Mouse (Mus musculus) stomach, embryonic 16.5 days (tissue): ENCODE measurements around the gene Arhgdib. TPM values are rescaled to one million over a fixed set of nuclear protein-coding genes. Genes with fewer than 3 reads are reported as not detected.
"Not testable (repeated sequence)": the region's sequence is repeated elsewhere in the genome, so short reads cannot be mapped to it uniquely, and the experiment has no call there.

Source experiments
- ATAC-seq: fragments of 200-750 bp; cut with Nextera tagmentation; 2 replicates; pipeline ENCODE4 v1.8.0; 2017; ENCODE audit warnings: moderate number of reproducible peaks, moderate TSS enrichment; ENCODE audit not compliant: insufficient read depth, low FRiP score
- H3K27ac ChIP-seq: fragments of 300-500 bp; sonication (generic); 2 replicates; pipeline ENCODE4 v1.5.1; 2014; ENCODE audit warnings: low read length
- H3K27me3 ChIP-seq: fragments of 300-500 bp; sonication (generic); 2 replicates; pipeline ENCODE4 v1.6.1; 2014; ENCODE audit warnings: low read length, control low read depth, mixed read lengths; ENCODE audit not compliant: control insufficient read depth, insufficient read depth
- H3K36me3 ChIP-seq: fragments of 300-500 bp; sonication (generic); 2 replicates; pipeline ENCODE4 v1.6.1; 2014; ENCODE audit warnings: low read length; ENCODE audit not compliant: control insufficient read depth, insufficient read depth
- H3K4me1 ChIP-seq: fragments of 300-500 bp; sonication (generic); 2 replicates; pipeline ENCODE4 v1.6.1; 2014; ENCODE audit warnings: low read length, control low read depth, mixed read lengths; ENCODE audit not compliant: control insufficient read depth, insufficient read depth
- H3K4me2 ChIP-seq: fragments of 300-500 bp; sonication (generic); 2 replicates; pipeline ENCODE4 v1.6.1; 2014; ENCODE audit warnings: low read depth, low read length, mixed read lengths
- H3K4me3 ChIP-seq: fragments of 300-500 bp; sonication (generic); replicated peaks from 2 replicates; pipeline ENCODE4 v1.5.1; 2014; ENCODE audit warnings: mild to moderate bottlenecking, low read length
- H3K9ac ChIP-seq: fragments of 300-500 bp; sonication (generic); 2 replicates; pipeline ENCODE4 v1.6.1; 2014; ENCODE audit warnings: low read length
- H3K9me3 ChIP-seq: fragments of 300-500 bp; sonication (generic); replicated peaks from 2 replicates; pipeline ENCODE4 v1.6.1; 2016; ENCODE audit warnings: low read length, control low read depth; ENCODE audit not compliant: control insufficient read depth
- WGBS: fragments of 180-500 bp; shearing (Covaris S2); extraction: QIAGEN DNeasy Blood & Tissue Kit; methylation state at CpG from one replicate; pipeline ENCODE4 v1.1.7; 2014; 5-methylcytosine and 5-hydroxymethylcytosine counted together
- polyA plus RNA-seq: library from polyadenylated mRNA; unstranded; fragments of >200 nt; fragmentation: Nextera tagmentation; extraction: Ambion mirVana; gene quantifications from 2 replicates; pipeline ENCODE4 v1.2.1, GENCODE M21; 2015

Arhgdib gene
- polyA plus RNA-seq, 1 experiment from 2014 or later: 69.5 TPM

GRCm38 (mm10) chr6:136980331-136980746, 38.6 kb upstream of the Arhgdib start:
- no peaks in the 10 kb centered on the region for H3K36me3 ChIP-seq
- H3K27ac ChIP-seq: peak overlapping the region; percentile 43
- 18% methylated on average over 3 of the region's 3 CpGs for WGBS
- peaks cover 6% of the 10 kb centered on the region for H3K4me1 ChIP-seq
- H3K4me2 ChIP-seq: peak overlapping the region; percentile 31; the same call in 1 of the 2 replicates
- H3K9ac ChIP-seq: peak overlapping the region; percentile 60
- no peak overlapping the region for H3K4me3 ChIP-seq
- no peaks in the 10 kb centered on the region for H3K9me3 ChIP-seq
- H3K27me3 ChIP-seq: no peaks in the 10 kb centered on the region
- peak; percentile 71; the same call in 1 of the 2 replicates for ATAC-seq

GRCm38 (mm10) chr6:136979274-136980082, 37.8 kb upstream of the Arhgdib start:
- Histone ChIP-seq H3K4me2 (no peak overlapping the region), H3K27me3 (no peaks in the 10 kb centered on the region), H3K36me3 (no peaks in the 10 kb centered on the region), H3K9ac (peak overlapping the region; percentile 60; the same call in 1 of the 2 replicates), H3K4me3 (no peak overlapping the region), H3K9me3 (no peaks in the 10 kb centered on the region), H3K4me1 (peaks cover 6% of the 10 kb centered on the region; the same call in 1 of the 2 replicates), H3K27ac (peak overlapping the region; percentile 43)
- WGBS: 81% methylated on average over 23 of the region's 23 CpGs
- ATAC-seq: no peak

GRCm38 (mm10) chr6:136968877-136969276, 27.2 kb upstream of the Arhgdib start:
- 14% methylated on average over 4 of the region's 4 CpGs for WGBS
- H3K9me3 ChIP-seq, H3K4me2 ChIP-seq, H3K36me3 ChIP-seq, H3K27me3 ChIP-seq, H3K4me3 ChIP-seq, H3K9ac ChIP-seq, H3K4me1 ChIP-seq: not testable (repeated sequence)
- ATAC-seq: peak; percentile 72
- peak overlapping the region; percentile 53; the same call in 1 of the 2 replicates for H3K27ac ChIP-seq

GRCm38 (mm10) chr6:136967466-136967865, 25.8 kb upstream of the Arhgdib start:
- WGBS: 70% methylated on average over 4 of the region's 4 CpGs
- no peak for ATAC-seq
- H3K27ac ChIP-seq: no peak overlapping the region
- H3K9me3 ChIP-seq: no peaks in the 10 kb centered on the region
- H3K4me3 ChIP-seq: no peak overlapping the region
- no peaks in the 10 kb centered on the region for H3K36me3 ChIP-seq
- H3K9ac ChIP-seq: no peak overlapping the region
- no peak overlapping the region for H3K4me2 ChIP-seq
- no peaks in the 10 kb centered on the region for H3K27me3 ChIP-seq
- H3K4me1 ChIP-seq: peaks cover 3% of the 10 kb centered on the region; the same call in 1 of the 2 replicates

GRCm38 (mm10) chr6:136965912-136966311, 24.2 kb upstream of the Arhgdib start:
- no peak for ATAC-seq
- peaks cover 3% of the 10 kb centered on the region; the same call in 1 of the 2 replicates for H3K4me1 ChIP-seq
- H3K4me3 ChIP-seq: no peak overlapping the region
- H3K9ac ChIP-seq: no peak overlapping the region
- H3K9me3 ChIP-seq: no peaks in the 10 kb centered on the region
- H3K4me2 ChIP-seq: no peak overlapping the region
- WGBS: 66% methylated on average over 10 of the region's 10 CpGs
- no peaks in the 10 kb centered on the region for H3K27me3 ChIP-seq
- no peaks in the 10 kb centered on the region for H3K36me3 ChIP-seq
- H3K27ac ChIP-seq: no peak overlapping the region

GRCm38 (mm10) chr6:136964609-136965510, 23.2 kb upstream of the Arhgdib start:
- Histone ChIP-seq H3K4me3 (no peak overlapping the region), H3K36me3 (no peaks in the 10 kb centered on the region), H3K27ac (no peak overlapping the region), H3K4me2 (no peak overlapping the region), H3K9ac (no peak overlapping the region), H3K27me3 (no peaks in the 10 kb centered on the region), H3K4me1 (peaks cover 3% of the 10 kb centered on the region; the same call in 1 of the 2 replicates), H3K9me3 (no peaks in the 10 kb centered on the region)
- ATAC-seq: no peak
- WGBS: 57% methylated on average over 13 of the region's 13 CpGs

- ATAC-seq: no peak
These were observed 21.3 kb upstream of the Arhgdib start for GRCm38 (mm10) chr6:136962957-136963356.

GRCm38 (mm10) chr6:136959131-136959530, 17.4 kb upstream of the Arhgdib start:
- no peak for ATAC-seq
- Histone ChIP-seq H3K4me1 (no peaks in the 10 kb centered on the region), H3K9ac (no peak overlapping the region), H3K4me2 (no peak overlapping the region), H3K9me3 (no peaks in the 10 kb centered on the region), H3K4me3 (no peak overlapping the region), H3K27ac (no peak overlapping the region), H3K36me3 (no peaks in the 10 kb centered on the region), H3K27me3 (no peaks in the 10 kb centered on the region)
- 50% methylated on average over 11 of the region's 11 CpGs for WGBS

More at GRCm38 (mm10) chr6:136962957-136963356, 21.3 kb upstream of the Arhgdib start:
- H3K27me3 ChIP-seq: no peaks in the 10 kb centered on the region
- no peak overlapping the region for H3K27ac ChIP-seq
- no peaks in the 10 kb centered on the region for H3K4me1 ChIP-seq
- no peak overlapping the region for H3K4me2 ChIP-seq
- WGBS: 72% methylated on average over 11 of the region's 11 CpGs
- no peak overlapping the region for H3K4me3 ChIP-seq
- H3K36me3 ChIP-seq: no peaks in the 10 kb centered on the region
- H3K9ac ChIP-seq: no peak overlapping the region
- no peaks in the 10 kb centered on the region for H3K9me3 ChIP-seq

GRCm38 (mm10) chr6:136957062-136957461, 15.4 kb upstream of the Arhgdib start:
- Histone ChIP-seq H3K36me3 (no peaks in the 10 kb centered on the region), H3K27me3 (no peaks in the 10 kb centered on the region), H3K9ac (no peak overlapping the region), H3K9me3 (no peaks in the 10 kb centered on the region), H3K4me3 (no peak overlapping the region), H3K4me2 (no peak overlapping the region), H3K4me1 (no peaks in the 10 kb centered on the region), H3K27ac (no peak overlapping the region)
- 70% methylated on average over 7 of the region's 7 CpGs for WGBS
- no peak for ATAC-seq
